Mouse (Mus musculus) adrenal gland, postnatal 14 days (tissue): Measurements from ENCODE around the gene Zbp1. TPM values are rescaled to one million over a fixed set of nuclear protein-coding genes. Genes with fewer than 3 reads are reported as not detected.

ENCODE experiments used
- DNase-seq: peaks from one replicate; pipeline ENCODE4 v3.0.0; 2021; ENCODE audit warnings: mixed read lengths
- long read RNA-seq, 2 experiments: library from polyadenylated mRNA; stranded (forward); transcript quantifications; one replicate each; pipeline ENCODE4 v2.0.0; 2021
- total RNA-seq: library from RNA; stranded (reverse); gene quantifications from 2 replicates; pipeline ENCODE4 v1.2.3, GENCODE M21; 2021

Zbp1 gene
- 2.6 and 4.3 TPM in 2 replicates for total RNA-seq
- long read RNA-seq, experiment 1, partial matches to known transcripts = 0 of 1 reads
- long read RNA-seq, experiment 1, other reads (novel, unspliced or antisense) = 0 of 1 reads
- long read RNA-seq, experiment 2 = 0 reads

- DNase-seq = no peak
These were observed at the start of gene Zbp1 for GRCm38 (mm10) chr2:173218416-173219141. Zbp1 (minus strand) TSS chr2:173218923.

- no peak for DNase-seq
These were observed 48.8 kb upstream of the Zbp1 start for GRCm38 (mm10) chr2:173267562-173267961.

GRCm38 (mm10) chr2:173266349-173267112, 47.8 kb upstream of the Zbp1 start:
- DNase-seq = no peak

GRCm38 (mm10) chr2:173265468-173266265, 46.9 kb upstream of the Zbp1 start:
- no peak for DNase-seq

GRCm38 (mm10) chr2:173264467-173265128, 45.9 kb upstream of the Zbp1 start:
- DNase-seq = peak; percentile 60

GRCm38 (mm10) chr2:173263636-173264330, 45.1 kb upstream of the Zbp1 start:
- DNase-seq = no peak

GRCm38 (mm10) chr2:173261497-173261896, 42.8 kb upstream of the Zbp1 start:
- peak; percentile 58 for DNase-seq

- DNase-seq = no peak
These were observed 39.9 kb upstream of the Zbp1 start for GRCm38 (mm10) chr2:173258459-173259091.

- DNase-seq = peak; percentile 86
These were observed 38.9 kb upstream of the Zbp1 start for GRCm38 (mm10) chr2:173257610-173258009.

- DNase-seq = no peak
These were observed 37.8 kb upstream of the Zbp1 start for GRCm38 (mm10) chr2:173256552-173256949.

GRCm38 (mm10) chr2:173255810-173256551, 37.3 kb upstream of the Zbp1 start:
- no peak for DNase-seq

- no peak for DNase-seq
These were observed 35.3 kb upstream of the Zbp1 start for GRCm38 (mm10) chr2:173253761-173254662.

- DNase-seq = no peak
These were observed 33.0 kb upstream of the Zbp1 start for GRCm38 (mm10) chr2:173251675-173252074.

- DNase-seq = no peak
These were observed 32.4 kb upstream of the Zbp1 start for GRCm38 (mm10) chr2:173251133-173251532.

- no peak for DNase-seq
These were observed 31.7 kb upstream of the Zbp1 start for GRCm38 (mm10) chr2:173250411-173250810.

GRCm38 (mm10) chr2:173249965-173250364, 31.2 kb upstream of the Zbp1 start:
- no peak for DNase-seq

- no peak for DNase-seq
These were observed 30.7 kb upstream of the Zbp1 start for GRCm38 (mm10) chr2:173249386-173249785.

GRCm38 (mm10) chr2:173248822-173249221, 30.1 kb upstream of the Zbp1 start:
- DNase-seq = no peak

- no peak for DNase-seq
These were observed 29.2 kb upstream of the Zbp1 start for GRCm38 (mm10) chr2:173247911-173248310.
